Mouse (Mus musculus) stomach, postnatal 0 days (tissue): Measurements from ENCODE around the gene Gdf11.

ENCODE experiments used
- CTCF ChIP-seq: IDR thresholded peaks from 2 replicates; pipeline ENCODE4 v1.5.1; 2016; ENCODE audit warnings: antibody characterized with exemption, low read depth, mild to moderate bottlenecking, moderate library complexity
- EP300 ChIP-seq: optimal IDR thresholded peaks from 2 replicates; pipeline ENCODE3; 2016; ENCODE audit warnings: antibody characterized with exemption

GRCm38 (mm10) chr10:128922822-128923012, 31.2 kb upstream of the Gdf11 start, which contains the start of gene Rdh5:
- TF ChIP-seq EP300 (no peak), CTCF (no peak)
